Mouse (Mus musculus) MEL (cell line): ENCODE results near the gene Fam204a. TPM values are rescaled to one million over a fixed set of nuclear protein-coding genes. Genes with fewer than 3 reads are reported as not detected.

ENCODE experiments used
- DNase-seq: peaks from one replicate; pipeline ENCODE4 v3.0.0; 2011; ENCODE audit warnings: low read depth, low spot score
- H3K27ac ChIP-seq: 2 replicates; pipeline ENCODE4 v1.5.1; 2012; ENCODE audit warnings: low read depth, mild to moderate bottlenecking, control low read depth, low read length, moderate library complexity; ENCODE audit not compliant: control insufficient read depth
- H3K27me3 ChIP-seq, 2 experiments: fragments of 150-350 bp in 1 of 2; sonication (generic) in 1 of 2; 2 replicates each; pipeline ENCODE4 v1.6.1; 2012; ENCODE audit warnings: low read length in 2 of 2, mild to moderate bottlenecking in 2 of 2, improper control_type of control experiment in 1 of 2, moderate library complexity in 1 of 2; ENCODE audit not compliant: insufficient read depth in 2 of 2, control insufficient read depth in 1 of 2
- H3K36me3 ChIP-seq, 2 experiments: 2 replicates each; pipeline ENCODE4 v1.6.1; 2012 to 2014; ENCODE audit warnings: low read length in 2 of 2, improper control_type of control experiment in 1 of 2, inconsistent platforms in 1 of 2, mild to moderate bottlenecking in 1 of 2; ENCODE audit not compliant: insufficient read depth in 2 of 2, control insufficient read depth in 1 of 2
- H3K4me1 ChIP-seq, 2 experiments: fragments of 150-350 bp in 1 of 2; sonication (generic) in 1 of 2; 2 replicates each; pipeline ENCODE4 v1.6.1; 2012; ENCODE audit warnings: low read length in 2 of 2, improper control_type of control experiment in 1 of 2, mild to moderate bottlenecking in 1 of 2; ENCODE audit not compliant: insufficient read depth in 2 of 2, control insufficient read depth in 1 of 2
- H3K4me3 ChIP-seq, 2 experiments: fragments of 150-350 bp in 1 of 2; sonication (generic) in 1 of 2; 2 replicates each; pipeline ENCODE4 v1.5.1; 2012; ENCODE audit warnings: low read depth in 2 of 2, low read length in 2 of 2, mild to moderate bottlenecking in 2 of 2, moderate library complexity in 2 of 2, control low read depth in 1 of 2, improper control_type of control experiment in 1 of 2; ENCODE audit not compliant: control insufficient read depth in 1 of 2, insufficient read depth in 1 of 2
- H3K79me2 ChIP-seq: 2 replicates; pipeline ENCODE4 v1.6.1; 2012; ENCODE audit warnings: mild to moderate bottlenecking, low read length, moderate library complexity; ENCODE audit not compliant: control insufficient read depth, poor library complexity, insufficient read depth
- H3K9ac ChIP-seq: 2 replicates; pipeline ENCODE4 v1.6.1; 2012; ENCODE audit warnings: low read depth, mild to moderate bottlenecking, control low read depth, low read length, moderate library complexity; ENCODE audit not compliant: control insufficient read depth, poor library complexity, severe bottlenecking
- H3K9me3 ChIP-seq: fragments of 150-350 bp; sonication (generic); replicated peaks from 2 replicates; pipeline ENCODE4 v1.6.1; 2012; ENCODE audit warnings: mild to moderate bottlenecking, low read length, improper control_type of control experiment, moderate library complexity; ENCODE audit not compliant: insufficient read depth
- BHLHE40 ChIP-seq: IDR thresholded peaks from 2 replicates; pipeline ENCODE4 v1.6.1; 2012; ENCODE audit warnings: low read depth, mild to moderate bottlenecking, inconsistent platforms, low read length, improper control_type of control experiment, borderline replicate concordance
- CHD1 ChIP-seq: IDR thresholded peaks from 2 replicates; pipeline ENCODE4 v1.6.1; 2012; ENCODE audit warnings: low read depth, mild to moderate bottlenecking, inconsistent platforms, low read length, improper control_type of control experiment
- CTCF ChIP-seq, 3 experiments: IDR thresholded peaks in 2 of 3; conservative IDR thresholded peaks in 1 of 3; 2 replicates each; pipeline ENCODE4 v1.5.1; 2011 to 2012; ENCODE audit warnings: low read length in 3 of 3, low read depth in 2 of 3, mild to moderate bottlenecking in 2 of 3, improper control_type of control experiment in 1 of 3, inconsistent platforms in 1 of 3, mixed read lengths in 1 of 3, moderate library complexity in 1 of 3; ENCODE audit not compliant: control insufficient read depth in 1 of 3, insufficient read depth in 1 of 3, poor library complexity in 1 of 3, severe bottlenecking in 1 of 3
- EP300 ChIP-seq, 2 experiments: IDR thresholded peaks; 2 replicates each; pipeline ENCODE4 v1.6.1; 2011; ENCODE audit warnings: improper control_type of control experiment in 2 of 2, low read length in 2 of 2, low read depth in 1 of 2, mild to moderate bottlenecking in 1 of 2
- ETS1 ChIP-seq: IDR thresholded peaks from 2 replicates; pipeline ENCODE4 v1.6.1; 2012; ENCODE audit warnings: low read depth, mild to moderate bottlenecking, inconsistent platforms, low read length, improper control_type of control experiment, moderate library complexity
- GABPA ChIP-seq: IDR thresholded peaks from 2 replicates; pipeline ENCODE4 v1.6.1; 2012; ENCODE audit warnings: low read depth, mild to moderate bottlenecking, inconsistent platforms, low read length, improper control_type of control experiment, moderate library complexity
- GATA1 ChIP-seq: IDR thresholded peaks from 2 replicates; pipeline ENCODE4 v1.6.1; 2011; ENCODE audit warnings: low read depth, low read length, improper control_type of control experiment
- JUND ChIP-seq: IDR thresholded peaks from 2 replicates; pipeline ENCODE4 v1.6.1; 2011; ENCODE audit warnings: low read depth, mild to moderate bottlenecking, improper control_type of control experiment, low read length
- KAT2A ChIP-seq: conservative IDR thresholded peaks from 2 replicates; pipeline ENCODE4 v1.6.1; 2012; ENCODE audit warnings: low read depth, low read length, improper control_type of control experiment, inconsistent platforms
- MAX ChIP-seq: IDR thresholded peaks from 2 replicates; pipeline ENCODE4 v1.6.1; 2011; ENCODE audit warnings: low read length, improper control_type of control experiment
- MAZ ChIP-seq: IDR thresholded peaks from 2 replicates; pipeline ENCODE4 v1.6.1; 2012; ENCODE audit warnings: low read depth, mild to moderate bottlenecking, inconsistent platforms, low read length, improper control_type of control experiment
- MEF2A ChIP-seq: IDR thresholded peaks from 2 replicates; pipeline ENCODE4 v1.6.1; 2014; ENCODE audit warnings: low read depth, mild to moderate bottlenecking, inconsistent platforms, low read length, improper control_type of control experiment; ENCODE audit not compliant: poor library complexity, insufficient replicate concordance, severe bottlenecking; ENCODE audit errors: extremely low read depth
- POLR2AphosphoS2 ChIP-seq: IDR thresholded peaks from 2 replicates; pipeline ENCODE4 v1.6.1; 2011; ENCODE audit warnings: low read length, improper control_type of control experiment
- POLR2AphosphoS5 ChIP-seq: IDR thresholded peaks from 2 replicates; pipeline ENCODE4 v1.6.1; 2012; ENCODE audit warnings: low read depth, borderline replicate concordance, mild to moderate bottlenecking, inconsistent platforms, low read length, moderate library complexity, mixed read lengths
- RAD21 ChIP-seq: IDR thresholded peaks from 2 replicates; pipeline ENCODE4 v1.6.1; 2011; ENCODE audit warnings: mild to moderate bottlenecking, low read depth, low read length, improper control_type of control experiment
- SIN3A ChIP-seq: IDR thresholded peaks from 2 replicates; pipeline ENCODE4 v1.6.1; 2012; ENCODE audit warnings: low read length, improper control_type of control experiment, inconsistent platforms
- SMC3 ChIP-seq: IDR thresholded peaks from 2 replicates; pipeline ENCODE4 v1.6.1; 2011; ENCODE audit warnings: low read depth, low read length, improper control_type of control experiment
- TAL1 ChIP-seq: IDR thresholded peaks from 2 replicates; pipeline ENCODE4 v1.6.1; 2012; ENCODE audit warnings: mild to moderate bottlenecking, inconsistent platforms, low read length, moderate library complexity, mixed read lengths
- TBP ChIP-seq: IDR thresholded peaks from 2 replicates; pipeline ENCODE4 v1.8.0; 2011; ENCODE audit warnings: low read depth, low read length, improper control_type of control experiment
- TCF12 ChIP-seq: IDR thresholded peaks from 2 replicates; pipeline ENCODE4 v1.6.1; 2014; ENCODE audit warnings: low read depth, mild to moderate bottlenecking, inconsistent platforms, low read length, improper control_type of control experiment, moderate library complexity
- USF1 ChIP-seq: IDR thresholded peaks from 2 replicates; pipeline ENCODE4 v1.6.1; 2014; ENCODE audit warnings: low read depth, mild to moderate bottlenecking, inconsistent platforms, low read length, improper control_type of control experiment, moderate library complexity
- ZC3H11A ChIP-seq: IDR thresholded peaks from 2 replicates; pipeline ENCODE4 v1.6.1; 2012; ENCODE audit warnings: low read depth, mild to moderate bottlenecking, inconsistent platforms, low read length, improper control_type of control experiment
- ZKSCAN1 ChIP-seq: IDR thresholded peaks from 2 replicates; pipeline ENCODE4 v1.6.1; 2012; ENCODE audit warnings: low read depth, mild to moderate bottlenecking, inconsistent platforms, low read length, improper control_type of control experiment, moderate library complexity
- ZMIZ1 ChIP-seq: IDR thresholded peaks from 2 replicates; pipeline ENCODE4 v1.6.1; 2012; ENCODE audit warnings: low read depth, mild to moderate bottlenecking, inconsistent platforms, low read length, improper control_type of control experiment, moderate library complexity
- ZNF384 ChIP-seq: IDR thresholded peaks from 2 replicates; pipeline ENCODE4 v1.6.1; 2012; ENCODE audit warnings: low read depth, mild to moderate bottlenecking, inconsistent platforms, low read length, improper control_type of control experiment
- polyA plus RNA-seq, 2 experiments: library from polyadenylated mRNA; stranded (reverse) in 1 of 2; unstranded in 1 of 2; fragments of >175 nt in 1 of 2; fragments of >200 nt in 1 of 2; gene quantifications; 2 replicates each; pipeline versions ENCODE4 v1.2.1 to v1.2.4; 2012; ENCODE audit warnings: low replicate concordance in 2 of 2, low read depth in 1 of 2; ENCODE audit not compliant: insufficient read length in 2 of 2, insufficient read depth in 1 of 2, missing spikeins in 1 of 2
- total RNA-seq: library from RNA; depleted of rRNA; stranded (reverse); fragments of 300-350 nt; gene quantifications from 2 replicates; pipeline ENCODE4 v1.2.3, GENCODE M21; 2012

Fam204a gene
- total and polyA plus RNA-seq, 3 experiments, result 51.2 to 54.0 TPM; not detected in 1

- Histone ChIP-seq H3K9ac (no peak overlapping the region), H3K27ac (no peak overlapping the region), H3K79me2 (no peaks in the 10 kb centered on the region; the same call in 1 of the 2 replicates), H3K4me3 (no peak overlapping the region), H3K9me3 (no peaks in the 10 kb centered on the region), H3K27me3 (no peaks in the 10 kb centered on the region), H3K4me1 (peaks cover 12 to 18% of the 10 kb centered on the region in 2 experiments), H3K36me3 (peaks cover 15 to 36% of the 10 kb centered on the region in 2 experiments)
- peak; percentile 68 for TF ChIP-seq GATA1
- no peak for TF ChIP-seq MEF2A
- peak; percentile 26 for DNase-seq
Measured at GRCm38 (mm10) chr19:60200294-60200693, 26.2 kb downstream of the Fam204a start.

DNA sequence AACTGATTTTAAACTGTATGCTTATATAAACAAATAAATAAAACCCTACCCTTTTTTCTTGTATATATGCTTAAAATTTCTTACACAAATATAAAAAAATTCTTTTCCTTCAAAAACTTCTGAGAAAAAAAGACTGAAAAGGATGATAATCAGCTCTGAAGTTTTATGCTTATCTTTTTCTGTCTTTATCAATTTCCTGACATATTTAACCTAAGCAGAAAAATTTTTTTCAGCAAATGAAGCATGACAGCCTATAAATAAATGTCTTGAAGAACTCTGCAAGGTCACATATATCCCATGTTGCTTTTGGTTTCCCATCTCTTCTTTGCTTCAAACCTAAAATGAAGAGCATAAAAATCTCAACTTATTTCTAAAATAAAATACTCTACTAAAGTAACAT, 27.3 kb downstream of the Fam204a start:
- Histone ChIP-seq H3K4me3 (no peak overlapping the region), H3K36me3 (peaks cover 14 to 36% of the 10 kb centered on the region in 2 experiments), H3K4me1 (peaks cover 12 to 18% of the 10 kb centered on the region in 2 experiments), H3K27me3 (no peaks in the 10 kb centered on the region), H3K9ac (no peak overlapping the region), H3K27ac (no peak overlapping the region; the same call in 1 of the 2 replicates), H3K9me3 (no peaks in the 10 kb centered on the region)
- no peak for DNase-seq
- TF ChIP-seq CHD1 (no peak), EP300 (IDR thresholded peaks at IDR 0.05; ENCODE audit: low read depth in 1 of 2, low read length in 2 of 2) (peak; percentile 66 to 69), GATA1 (peak; percentile 70), ZNF384 (peak; percentile 82), ETS1 (0 out of 2 replicates have a peak, but pooled peaks have one; percentile 38), TCF12 (peak; percentile 76)
- TF ChIP-seq, all 39 proteins: peak for 5
- no peaks in the 10 kb centered on the region; the same call in 1 of the 2 replicates for H3K79me2 ChIP-seq

- H3K9ac ChIP-seq, result no peak overlapping the region
- peaks cover 7 to 30% of the 10 kb centered on the region in 2 experiments for H3K36me3 ChIP-seq
- peak; percentile 93 for TF ChIP-seq TCF12
- no peak for TF ChIP-seq POLR2AphosphoS5
- TF ChIP-seq JUND, result 0 out of 2 replicates have a peak, but pooled peaks have one; percentile 36
- TF ChIP-seq SMC3, result 0 out of 2 replicates have a peak, but pooled peaks have one; percentile 17
- no peak for TF ChIP-seq ZMIZ1
- TF ChIP-seq TAL1, result peak; percentile 81
- TF ChIP-seq ETS1, result peak; percentile 84
- no peak for TF ChIP-seq MAX
- no peak for TF ChIP-seq CTCF (IDR thresholded peaks at IDR 0.05 in 2 of 3, conservative IDR thresholded peaks at IDR 0.05 in 1 of 3; ENCODE audit: control insufficient read depth in 1 of 3, insufficient read depth in 1 of 3, low read depth in 2 of 3, low read length in 3 of 3, poor library complexity in 1 of 3, severe bottlenecking in 1 of 3)
- TF ChIP-seq GATA1, result peak; percentile 98
- TF ChIP-seq KAT2A, result no peak
- TF ChIP-seq RAD21, result no peak
- TF ChIP-seq MAZ, result no peak
- TF ChIP-seq GABPA, result no peak
- peak; percentile 70; the same call in 1 of the 2 replicates for TF ChIP-seq BHLHE40
- TF ChIP-seq TBP, result no peak
- no peak; the same call in 1 of the 2 replicates for TF ChIP-seq POLR2AphosphoS2
- TF ChIP-seq SIN3A, result peak; percentile 75
- no peak for TF ChIP-seq CHD1
- TF ChIP-seq ZC3H11A, result no peak
- no peak for TF ChIP-seq ZKSCAN1
- TF ChIP-seq USF1, result peak; percentile 69
Measured at GRCm38 (mm10) chr19:60192790-60193189, 33.7 kb downstream of the Fam204a start.

More at GRCm38 (mm10) chr19:60192790-60193189, 33.7 kb downstream of the Fam204a start:
- Histone ChIP-seq H3K4me3 (no peak overlapping the region), H3K27me3 (no peaks in the 10 kb centered on the region), H3K9me3 (no peaks in the 10 kb centered on the region), H3K4me1 (peaks cover 11 to 18% of the 10 kb centered on the region in 2 experiments), H3K27ac (no peak overlapping the region), H3K79me2 (no peaks in the 10 kb centered on the region)
- DNase-seq, result peak; percentile 74
